Mouse (Mus musculus) heart, adult 18-20 months (tissue): Measurements from ENCODE around the gene Vmn2r11. TPM values are rescaled to one million over a fixed set of nuclear protein-coding genes. Genes with fewer than 3 reads are reported as not detected.
"Not testable (repeated sequence)": the region's sequence is repeated elsewhere in the genome, so short reads cannot be mapped to it uniquely, and the experiment has no call there.

ENCODE experiments used
- DNase-seq, 2 experiments: peaks; one replicate each; pipeline ENCODE4 v3.0.0; 2021 to 2022; ENCODE audit warnings: mixed read lengths in 1 of 2
- long read RNA-seq, 2 experiments: library from polyadenylated mRNA; stranded (forward); transcript quantifications; one replicate each; pipeline ENCODE4 v2.0.0; 2021
- total RNA-seq, 2 experiments: library from RNA; stranded (reverse); gene quantifications; 2 replicates each; pipeline ENCODE4 v1.2.3; 2021

Gene Vmn2r11
- total RNA-seq = not detected
- long read RNA-seq, experiment 1 = 0 reads
- long read RNA-seq, experiment 2 = 0 reads

- not testable (repeated sequence) for DNase-seq
Measured at GRCm38 (mm10) chr5:109059469-109059868, at the start of gene Vmn2r11. Vmn2r11 (minus strand) TSS chr5:109059569.

DNA sequence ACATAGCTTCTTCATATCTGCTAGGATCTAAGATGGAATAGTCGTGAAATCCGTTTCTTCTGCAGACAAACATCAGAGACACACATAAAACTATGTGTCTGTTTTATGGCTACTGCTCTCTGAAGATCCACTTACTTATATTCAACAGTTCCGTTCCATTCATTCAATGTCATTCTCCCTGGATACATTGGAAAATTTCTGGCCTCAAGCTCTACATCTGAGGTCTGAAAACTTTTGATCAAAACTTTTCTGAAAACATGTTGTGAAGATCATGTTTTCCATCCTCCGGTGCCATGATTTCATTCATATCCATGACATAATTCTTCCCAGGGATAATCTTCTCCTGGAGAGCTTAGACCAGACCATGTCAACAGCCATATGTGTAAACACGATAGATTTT, 38.5 kb upstream of the Vmn2r11 start, which contains the start of gene Vmn2r12:
Gene Vmn2r12, minus strand, starts transcription at position 101 of the 400 bp plus-strand sequence.
- not testable (repeated sequence) for DNase-seq

DNA sequence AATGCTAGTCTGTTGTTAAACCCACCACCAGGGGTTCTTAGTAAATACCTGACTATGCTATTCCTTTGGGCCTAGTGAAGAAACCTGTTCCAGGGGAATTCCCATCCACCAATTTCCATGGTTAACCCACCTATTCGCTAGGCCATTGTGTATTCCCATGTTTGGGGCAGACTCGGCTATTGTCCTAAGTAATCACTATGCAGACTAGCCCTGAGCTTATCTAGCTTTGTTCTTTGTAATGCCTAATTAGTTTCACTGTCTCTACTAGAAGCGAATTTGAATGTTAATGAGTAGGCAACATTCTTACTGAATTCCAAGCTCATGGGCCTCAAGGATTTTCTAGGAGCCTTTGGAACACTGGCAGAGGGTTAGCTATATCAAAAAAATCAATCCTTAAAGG, 37.1 kb upstream of the Vmn2r11 start:
- not testable (repeated sequence) for DNase-seq

DNA sequence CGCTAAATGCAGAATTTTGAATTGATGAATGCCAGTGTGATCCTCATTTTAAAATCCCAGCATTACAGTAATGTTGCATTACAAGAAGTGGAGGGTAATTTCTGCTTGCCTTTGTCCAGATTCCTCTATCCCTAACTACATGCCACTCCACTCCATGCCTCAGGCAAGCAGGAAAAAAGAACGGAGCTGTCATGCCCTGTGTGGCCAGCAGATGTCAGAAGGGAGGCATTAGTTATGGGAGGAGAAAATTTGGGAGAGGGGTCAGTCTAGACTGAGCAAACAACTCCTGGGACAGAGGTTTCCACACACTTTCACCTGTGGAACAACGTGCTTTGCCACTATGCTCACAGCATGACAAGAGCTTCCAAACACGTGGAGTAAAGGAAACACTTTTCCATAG, 12.6 kb upstream of the Vmn2r11 start:
- not testable (repeated sequence) for DNase-seq

GRCm38 (mm10) chr5:109055286-109055685, 4.1 kb downstream of the Vmn2r11 start:
- peak in 1 of 2 experiments; percentile 4 for DNase-seq

GRCm38 (mm10) chr5:109032591-109032990, 26.8 kb downstream of the Vmn2r11 start:
- DNase-seq = no peak

DNA sequence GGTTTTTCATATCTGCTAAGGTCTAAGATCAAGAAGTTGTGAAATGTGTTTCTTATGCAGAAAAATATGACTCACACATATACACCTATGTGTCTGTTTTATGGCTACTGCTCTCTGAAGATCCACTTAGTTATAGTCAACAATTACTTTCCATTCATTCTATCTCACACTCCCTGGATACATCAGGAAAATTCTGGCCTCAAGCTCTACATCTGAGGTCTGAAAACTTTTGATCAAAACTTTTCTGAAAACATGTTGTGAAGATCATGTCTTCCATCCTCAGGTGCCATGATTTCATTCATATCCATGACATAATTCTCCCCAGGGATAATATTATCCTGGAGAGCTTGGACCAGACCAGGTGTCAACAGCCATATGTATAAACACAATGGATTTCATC, 52.9 kb downstream of the Vmn2r11 start, which contains the start of gene Vmn2r10:
Gene Vmn2r10, minus strand, starts transcription at position 101 of the 400 bp plus-strand sequence.
- DNase-seq = not testable (repeated sequence)

Other genes starting within 250 kb of the Vmn2r11 start
- not detected for gene Vmn2r9, start 207.0 kb downstream of the Vmn2r11 start, total RNA-seq
- not detected for gene Vmn2r10, start 53.0 kb downstream of the Vmn2r11 start, total RNA-seq
- not detected for gene Vmn2r12, start 38.4 kb upstream of the Vmn2r11 start, total RNA-seq
- not detected for gene Vmn2r13, start 132.6 kb upstream of the Vmn2r11 start, total RNA-seq
- gene Vmn2r14, start 165.1 kb upstream of the Vmn2r11 start, total RNA-seq = not detected
- not detected for gene Vmn2r15, start 238.1 kb upstream of the Vmn2r11 start, total RNA-seq